Mouse (Mus musculus) adrenal gland, postnatal 36 days (tissue): ENCODE measurements around the gene Ppp3ca. TPM values are rescaled to one million over a fixed set of nuclear protein-coding genes. Genes with fewer than 3 reads are reported as not detected.

Experiments used
- DNase-seq, 2 experiments: peaks; one replicate each; pipeline ENCODE4 v3.0.0; 2021; ENCODE audit warnings: mixed read lengths in 1 of 2
- total RNA-seq, 2 experiments: library from RNA; stranded (reverse); gene quantifications; 2 replicates each; pipeline ENCODE4 v1.2.3; 2021

Ppp3ca gene
- total RNA-seq, 2 experiments from 2014 or later: 35.1 to 67.2 TPM

GRCm38 (mm10) chr3:136862051-136862837 lies 192.3 kb downstream of the Ppp3ca start:
- DNase-seq: peak; percentile 8 to 33

GRCm38 (mm10) chr3:136863127-136863526 lies 193.2 kb downstream of the Ppp3ca start:
- no peak for DNase-seq

GRCm38 (mm10) chr3:136864306-136864705 lies 194.4 kb downstream of the Ppp3ca start:
- DNase-seq: no peak

GRCm38 (mm10) chr3:136865176-136865859 lies 195.4 kb downstream of the Ppp3ca start:
- no peak for DNase-seq

GRCm38 (mm10) chr3:136866095-136866494 lies 196.2 kb downstream of the Ppp3ca start:
- peak in 1 of 2 experiments; percentile 13 for DNase-seq

- peak in 1 of 2 experiments; percentile 27 for DNase-seq
Observed at GRCm38 (mm10) chr3:136866571-136866970, 196.6 kb downstream of the Ppp3ca start.

- no peak for DNase-seq
Observed at GRCm38 (mm10) chr3:136867366-136867765, 197.4 kb downstream of the Ppp3ca start.

GRCm38 (mm10) chr3:136871772-136872532 lies 202.0 kb downstream of the Ppp3ca start:
- peak; percentile 33 to 56 for DNase-seq

GRCm38 (mm10) chr3:136872533-136873095 lies 202.7 kb downstream of the Ppp3ca start:
- no peak for DNase-seq

- DNase-seq: no peak
Observed at GRCm38 (mm10) chr3:136873809-136874449, 204.0 kb downstream of the Ppp3ca start.

GRCm38 (mm10) chr3:136874566-136874965 lies 204.6 kb downstream of the Ppp3ca start:
- DNase-seq: no peak

GRCm38 (mm10) chr3:136887741-136888140 lies 217.8 kb downstream of the Ppp3ca start:
- DNase-seq: no peak

- no peak for DNase-seq
Observed at GRCm38 (mm10) chr3:136892140-136892539, 222.2 kb downstream of the Ppp3ca start.

- no peak for DNase-seq
Observed at GRCm38 (mm10) chr3:136893596-136894402, 223.9 kb downstream of the Ppp3ca start.

GRCm38 (mm10) chr3:136895498-136895897 lies 225.6 kb downstream of the Ppp3ca start:
- peak in 1 of 2 experiments; percentile 24 for DNase-seq

GRCm38 (mm10) chr3:136896276-136896675 lies 226.4 kb downstream of the Ppp3ca start:
- no peak for DNase-seq

GRCm38 (mm10) chr3:136899744-136900143 lies 229.8 kb downstream of the Ppp3ca start:
- no peak for DNase-seq

- no peak for DNase-seq
Observed at GRCm38 (mm10) chr3:136900986-136901385, 231.1 kb downstream of the Ppp3ca start.

- DNase-seq: no peak
Observed at GRCm38 (mm10) chr3:136902776-136903175, 232.9 kb downstream of the Ppp3ca start.

- peak; percentile 10 to 37 for DNase-seq
Observed at GRCm38 (mm10) chr3:136905577-136905976, 235.7 kb downstream of the Ppp3ca start.

- no peak for DNase-seq
Observed at GRCm38 (mm10) chr3:136909534-136909933, 239.6 kb downstream of the Ppp3ca start.
